Mouse (Mus musculus) brain, embryonic 18.5 days (tissue): Measurements from ENCODE around the gene Cdc42ep2.

Experiments
- DNase-seq: peaks from one replicate; pipeline ENCODE4 v3.0.0-alpha.2; 2012; ENCODE audit warnings: low read depth, low spot score

The Cdc42ep2 gene

GRCm38 (mm10) chr19:5924713-5925093 is at the start of gene Cdc42ep2:
Cdc42ep2 (minus strand) TSS chr19:5924816.
- DNase-seq, result peak; percentile 83

GRCm38 (mm10) chr19:5967664-5968063 is 43.0 kb upstream of the Cdc42ep2 start:
- DNase-seq, result no peak

GRCm38 (mm10) chr19:5966786-5967185 is 42.2 kb upstream of the Cdc42ep2 start:
- no peak for DNase-seq

GRCm38 (mm10) chr19:5965910-5966309 is 41.3 kb upstream of the Cdc42ep2 start:
- DNase-seq, result no peak

- no peak for DNase-seq
These were observed 40.7 kb upstream of the Cdc42ep2 start for GRCm38 (mm10) chr19:5965280-5965679.

- no peak for DNase-seq
These were observed 40.2 kb upstream of the Cdc42ep2 start for GRCm38 (mm10) chr19:5964804-5965203.

GRCm38 (mm10) chr19:5963883-5964562 is 39.4 kb upstream of the Cdc42ep2 start, which contains the start of gene Pola2:
Pola2 (minus strand) TSS chr19:5964202.
- peak; percentile 70 for DNase-seq

GRCm38 (mm10) chr19:5962651-5963050 is 38.0 kb upstream of the Cdc42ep2 start:
- no peak for DNase-seq

GRCm38 (mm10) chr19:5957371-5957770 is 32.8 kb upstream of the Cdc42ep2 start:
- no peak for DNase-seq

GRCm38 (mm10) chr19:5956685-5957084 is 32.1 kb upstream of the Cdc42ep2 start:
- no peak for DNase-seq

- no peak for DNase-seq
These were observed 31.4 kb upstream of the Cdc42ep2 start for GRCm38 (mm10) chr19:5955704-5956670.

- DNase-seq, result no peak
These were observed 30.3 kb upstream of the Cdc42ep2 start for GRCm38 (mm10) chr19:5954936-5955335.

GRCm38 (mm10) chr19:5954031-5954710 is 29.6 kb upstream of the Cdc42ep2 start:
- DNase-seq, result no peak

- DNase-seq, result no peak
These were observed 28.7 kb upstream of the Cdc42ep2 start for GRCm38 (mm10) chr19:5953201-5953770.

GRCm38 (mm10) chr19:5952071-5952691 is 27.6 kb upstream of the Cdc42ep2 start:
- DNase-seq, result no peak

GRCm38 (mm10) chr19:5951631-5952030 is 27.0 kb upstream of the Cdc42ep2 start:
- DNase-seq, result no peak

GRCm38 (mm10) chr19:5950218-5950617 is 25.6 kb upstream of the Cdc42ep2 start:
- DNase-seq, result no peak

- no peak for DNase-seq
These were observed 21.3 kb upstream of the Cdc42ep2 start for GRCm38 (mm10) chr19:5945891-5946290.

- no peak for DNase-seq
These were observed 20.4 kb upstream of the Cdc42ep2 start for GRCm38 (mm10) chr19:5945027-5945426.

- no peak for DNase-seq
These were observed 19.5 kb upstream of the Cdc42ep2 start for GRCm38 (mm10) chr19:5944145-5944544.

GRCm38 (mm10) chr19:5943404-5943803 is 18.8 kb upstream of the Cdc42ep2 start:
- no peak for DNase-seq
